Mouse (Mus musculus) neural tube, embryonic 13.5 days (tissue): ENCODE data around the gene Pitpnm3. TPM values are rescaled to one million over a fixed set of nuclear protein-coding genes. Genes with fewer than 3 reads are reported as not detected.
"Not testable (repeated sequence)": the region's sequence is repeated elsewhere in the genome, so short reads cannot be mapped to it uniquely, and the experiment has no call there.

Experiments
- ATAC-seq: fragments of 200-750 bp; cut with Nextera tagmentation; 2 replicates; pipeline ENCODE4 v1.8.0; 2017; ENCODE audit warnings: low read depth, mild to moderate bottlenecking, moderate TSS enrichment, moderate library complexity
- H3K27ac ChIP-seq: fragments of 300-500 bp; sonication (generic); replicated peaks from 2 replicates; pipeline ENCODE4 v1.5.1; 2015; ENCODE audit warnings: moderate library complexity, mild to moderate bottlenecking, inconsistent platforms
- H3K27me3 ChIP-seq: fragments of 300-500 bp; sonication (generic); 2 replicates; pipeline ENCODE4 v1.6.1; 2015; ENCODE audit warnings: mild to moderate bottlenecking, inconsistent platforms
- H3K36me3 ChIP-seq: fragments of 300-500 bp; sonication (generic); 2 replicates; pipeline ENCODE4 v1.6.1; 2015; ENCODE audit warnings: mild to moderate bottlenecking, inconsistent platforms
- H3K4me1 ChIP-seq: fragments of 300-500 bp; sonication (generic); replicated peaks from 2 replicates; pipeline ENCODE4 v1.6.1; 2015; ENCODE audit warnings: inconsistent platforms
- H3K4me2 ChIP-seq: fragments of 300-500 bp; sonication (generic); 2 replicates; pipeline ENCODE4 v1.6.1; 2015; ENCODE audit warnings: inconsistent platforms, mild to moderate bottlenecking, moderate library complexity
- H3K4me3 ChIP-seq: fragments of 300-500 bp; sonication (generic); 2 replicates; pipeline ENCODE4 v1.5.1; 2015; ENCODE audit warnings: mild to moderate bottlenecking, inconsistent platforms
- H3K9ac ChIP-seq: fragments of 300-500 bp; sonication (generic); 2 replicates; pipeline ENCODE4 v1.6.1; 2015; ENCODE audit warnings: moderate library complexity, mild to moderate bottlenecking, inconsistent platforms
- H3K9me3 ChIP-seq: fragments of 300-500 bp; sonication (generic); 2 replicates; pipeline ENCODE4 v1.6.1; 2016; ENCODE audit warnings: inconsistent platforms
- WGBS: fragments of 180-500 bp; shearing (Covaris S2); methylation state at CpG from one replicate; pipeline ENCODE4 v1.1.7; 2015; 5-methylcytosine and 5-hydroxymethylcytosine counted together
- polyA plus RNA-seq: library from polyadenylated mRNA; unstranded; fragments of >200 nt; fragmentation: Nextera tagmentation; extraction: Ambion mirVana; gene quantifications from 2 replicates; pipeline ENCODE4 v1.2.1, GENCODE M21; 2015

The Pitpnm3 gene
- polyA plus RNA-seq: 1.8 and 2.1 TPM in 2 replicates

DNA sequence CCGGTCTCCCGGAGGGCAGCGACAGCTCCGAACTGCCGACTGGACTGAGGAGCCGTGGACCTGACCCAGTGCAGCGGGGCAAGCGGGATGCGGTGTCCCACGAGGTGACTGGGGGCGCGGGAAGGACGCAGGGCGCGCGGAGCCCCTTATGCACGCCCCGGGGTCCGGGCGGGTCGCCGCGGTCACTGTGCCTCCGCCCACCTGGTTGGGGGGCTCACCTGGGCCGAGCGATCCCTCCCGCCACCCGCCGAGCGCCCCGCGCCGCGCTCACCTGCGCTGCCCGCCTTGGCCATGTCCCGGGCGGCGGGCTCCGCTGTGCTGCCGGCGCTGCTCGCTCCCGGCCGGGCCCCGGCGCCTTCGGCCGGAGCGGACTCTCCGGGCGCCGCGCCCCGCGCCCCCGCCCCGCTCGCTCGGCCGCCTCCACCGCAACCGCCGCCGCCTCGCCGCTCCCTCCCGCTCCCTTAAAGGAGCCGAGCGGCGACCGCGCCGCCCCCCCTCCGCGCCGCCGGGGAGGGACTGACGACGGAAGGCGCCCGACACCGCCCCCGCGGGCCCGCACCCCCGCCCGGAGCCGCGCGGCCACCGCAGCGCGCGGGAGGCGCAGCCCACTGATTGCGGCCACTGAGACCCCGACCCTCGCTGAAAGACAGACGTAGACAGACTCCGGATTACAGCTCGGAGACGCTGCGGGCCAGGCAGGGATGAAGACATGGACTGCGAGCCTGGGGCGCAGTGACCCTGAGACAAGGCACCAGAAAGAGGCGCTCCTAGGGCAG lies at the start of gene Pitpnm3:
Pitpnm3 (minus strand) TSS at position 396 of the 776 bp plus-strand sequence.
- ATAC-seq: peak; percentile 32
- WGBS: under 1% methylated on average over 94 of the region's 107 CpGs
- H3K4me1 ChIP-seq: peaks cover 36% of the 10 kb centered on the region
- H3K9me3 ChIP-seq: no peaks in the 10 kb centered on the region
- peak within 1 kb of the TSS; percentile 62 for H3K4me3 ChIP-seq
- H3K27ac ChIP-seq: 0 out of 2 replicates have a peak within 1 kb of the TSS, but pooled peaks have one; percentile 0
- peak within 1 kb of the TSS; percentile 83 for H3K9ac ChIP-seq
- H3K27me3 ChIP-seq: peaks cover 75% of the 10 kb centered on the region
- peak within 1 kb of the TSS; percentile 89 for H3K4me2 ChIP-seq
- no peaks in the 10 kb centered on the region for H3K36me3 ChIP-seq

DNA sequence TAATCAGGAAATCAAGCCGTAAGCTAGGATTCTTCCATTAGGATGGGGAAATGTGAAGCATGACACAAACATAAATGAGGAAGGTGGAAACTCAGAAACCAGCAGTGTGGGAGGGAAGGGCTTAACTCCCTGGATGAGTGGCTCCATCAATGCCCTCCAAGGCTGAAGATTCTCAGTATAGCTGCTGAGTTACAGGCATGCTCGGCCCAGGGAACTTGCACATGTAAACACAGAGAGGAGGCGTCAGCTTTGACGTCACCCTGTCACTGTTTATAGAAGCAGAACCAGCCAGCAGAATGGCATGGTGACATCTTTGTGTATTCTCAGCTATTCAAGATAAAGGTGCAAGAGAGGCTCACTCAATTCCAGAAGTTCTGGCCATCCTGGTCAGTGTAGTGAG lies 48.7 kb upstream of the Pitpnm3 start:
- Histone ChIP-seq H3K27ac (no peak overlapping the region), H3K27me3 (no peaks in the 10 kb centered on the region), H3K36me3 (peaks cover 65% of the 10 kb centered on the region), H3K4me2 (no peak overlapping the region), H3K9ac (no peak overlapping the region), H3K4me3 (no peak overlapping the region), H3K9me3 (no peaks in the 10 kb centered on the region), H3K4me1 (no peaks in the 10 kb centered on the region)
- 88% methylated on average over 4 of the region's 4 CpGs for WGBS
- ATAC-seq: no peak

DNA sequence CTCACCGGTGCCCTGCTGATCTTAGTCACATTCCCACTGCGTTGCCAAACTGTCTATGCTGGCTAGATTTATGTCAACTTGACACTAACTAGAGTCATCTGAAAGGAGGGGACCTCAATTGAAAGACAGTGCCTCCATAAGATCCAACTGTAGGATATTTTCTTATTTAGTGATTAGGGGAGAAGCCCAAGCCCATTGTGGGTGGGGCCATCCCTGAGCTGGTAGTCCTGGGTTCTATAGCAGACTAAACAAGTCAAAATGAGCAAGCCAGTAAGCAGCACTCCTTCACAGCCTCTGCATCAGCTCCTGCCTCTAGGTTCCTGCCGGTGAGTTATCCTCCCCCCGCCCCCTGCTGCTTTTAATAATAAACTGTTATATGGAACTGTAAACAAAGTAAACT lies 45.6 kb upstream of the Pitpnm3 start:
- Histone ChIP-seq H3K36me3 (peaks cover 63% of the 10 kb centered on the region), H3K9me3 (no peaks in the 10 kb centered on the region), H3K4me3 (no peak overlapping the region), H3K4me1 (peaks cover 11% of the 10 kb centered on the region), H3K27ac (no peak overlapping the region), H3K4me2 (no peak overlapping the region), H3K27me3 (no peaks in the 10 kb centered on the region), H3K9ac (no peak overlapping the region)
- ATAC-seq: no peak
- WGBS: 81% methylated on average over 4 of the region's 4 CpGs

DNA sequence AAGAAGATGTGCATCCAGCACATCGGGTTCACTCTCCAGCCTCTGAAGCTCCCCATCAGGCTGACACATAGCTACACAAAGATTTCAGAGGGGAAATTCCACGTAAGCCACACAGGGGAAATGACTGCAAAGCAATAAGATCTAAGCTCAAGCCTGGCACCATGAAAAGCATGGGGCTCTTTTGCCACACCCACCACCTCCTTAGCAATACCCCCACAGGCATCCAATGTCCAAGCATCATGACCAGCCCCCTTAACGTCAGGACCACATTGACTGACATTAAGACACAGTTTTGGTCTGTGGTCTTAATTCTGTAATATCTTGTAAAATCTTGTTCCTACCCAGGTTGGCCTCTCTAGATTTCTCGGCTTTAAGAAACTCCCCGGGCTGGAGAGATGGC lies 45.0 kb upstream of the Pitpnm3 start:
- WGBS: 88% methylated on average over 5 of the region's 5 CpGs
- peaks cover 64% of the 10 kb centered on the region for H3K36me3 ChIP-seq

DNA sequence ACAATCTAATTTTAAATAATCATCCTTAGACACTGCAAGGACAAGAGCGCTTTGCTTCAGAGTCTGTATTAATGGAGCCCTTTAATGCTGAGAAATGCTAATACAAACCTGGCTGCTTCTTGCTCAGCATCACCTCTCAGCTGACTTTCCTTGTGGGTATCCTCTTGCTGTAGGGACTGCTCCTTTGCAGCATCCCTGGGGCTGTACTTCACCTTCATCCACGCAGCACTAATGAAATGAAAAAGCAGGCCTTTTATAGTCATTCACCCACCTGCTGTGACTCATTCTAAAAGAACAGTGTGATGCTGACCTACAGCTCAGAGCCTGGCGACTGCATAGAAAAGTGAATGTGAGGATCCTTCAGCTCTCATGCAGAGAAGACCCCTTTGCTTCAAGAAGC lies 41.0 kb upstream of the Pitpnm3 start:
- ATAC-seq: no peak
- Histone ChIP-seq H3K4me2 (no peak overlapping the region), H3K4me3 (no peak overlapping the region), H3K9me3 (no peaks in the 10 kb centered on the region), H3K4me1 (peaks cover 11% of the 10 kb centered on the region), H3K36me3 (peaks cover 83% of the 10 kb centered on the region), H3K27ac (no peak overlapping the region), H3K27me3 (no peaks in the 10 kb centered on the region), H3K9ac (no peak overlapping the region)
- 30% methylated on average over 3 of the region's 3 CpGs for WGBS

More for the DNA sequence above, 45.0 kb upstream of the Pitpnm3 start:
- Histone ChIP-seq H3K27me3 (no peaks in the 10 kb centered on the region), H3K4me3 (no peak overlapping the region), H3K27ac (no peak overlapping the region), H3K4me1 (peaks cover 11% of the 10 kb centered on the region), H3K9me3 (no peaks in the 10 kb centered on the region), H3K9ac (no peak overlapping the region), H3K4me2 (no peak overlapping the region)
- ATAC-seq: no peak

DNA sequence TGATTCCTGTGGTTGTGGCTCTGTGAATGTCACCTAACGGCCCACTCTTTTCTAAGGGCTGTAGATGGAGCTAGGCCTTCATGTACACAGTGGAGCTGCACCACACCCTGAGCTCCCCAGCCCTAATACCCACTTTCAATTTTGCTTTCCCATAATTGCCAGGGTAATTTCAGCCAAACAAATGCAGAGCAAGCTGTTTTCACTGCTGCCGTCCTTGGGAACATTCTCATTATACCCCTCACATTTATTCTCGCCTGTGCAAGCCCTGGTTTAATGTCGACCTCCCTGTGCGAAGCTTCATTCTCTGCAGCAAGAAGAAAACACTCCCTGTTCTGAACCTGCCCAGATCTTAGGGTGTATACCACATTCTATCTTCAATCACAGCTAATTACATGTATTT lies 40.4 kb upstream of the Pitpnm3 start:
- H3K36me3 ChIP-seq: peaks cover 77% of the 10 kb centered on the region
- 59% methylated on average over 5 of the region's 5 CpGs for WGBS
- H3K4me2 ChIP-seq: no peak overlapping the region
- H3K27me3 ChIP-seq: no peaks in the 10 kb centered on the region
- no peak for ATAC-seq
- H3K9me3 ChIP-seq: no peaks in the 10 kb centered on the region
- peaks cover 11% of the 10 kb centered on the region for H3K4me1 ChIP-seq
- H3K9ac ChIP-seq: no peak overlapping the region
- no peak overlapping the region for H3K27ac ChIP-seq
- no peak overlapping the region for H3K4me3 ChIP-seq

DNA sequence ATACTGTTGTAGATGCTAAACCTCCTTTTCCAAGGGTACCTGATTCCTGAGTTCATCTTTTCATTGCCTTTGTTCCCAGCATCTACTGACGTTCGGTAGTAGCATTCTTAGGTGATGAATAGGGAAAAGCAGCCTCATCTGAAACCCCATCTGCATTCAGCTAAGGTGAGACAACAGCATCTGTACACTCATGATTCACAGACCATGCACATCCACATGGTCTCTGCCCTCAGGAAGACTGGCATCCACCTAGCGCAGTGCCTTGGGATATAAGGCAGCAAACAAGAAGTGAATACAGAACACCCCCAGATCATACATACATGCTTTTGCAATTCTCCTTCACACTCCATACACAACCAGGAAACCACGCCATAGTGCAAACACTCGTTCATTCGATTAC lies 39.1 kb upstream of the Pitpnm3 start:
- peaks cover 77% of the 10 kb centered on the region for H3K36me3 ChIP-seq
- no peak overlapping the region for H3K4me2 ChIP-seq
- no peak for ATAC-seq
- WGBS: 94% methylated on average over 6 of the region's 6 CpGs
- no peak overlapping the region for H3K27ac ChIP-seq
- no peaks in the 10 kb centered on the region for H3K9me3 ChIP-seq
- no peak overlapping the region for H3K9ac ChIP-seq
- no peak overlapping the region for H3K4me3 ChIP-seq
- peaks cover 11% of the 10 kb centered on the region for H3K4me1 ChIP-seq
- no peaks in the 10 kb centered on the region for H3K27me3 ChIP-seq

DNA sequence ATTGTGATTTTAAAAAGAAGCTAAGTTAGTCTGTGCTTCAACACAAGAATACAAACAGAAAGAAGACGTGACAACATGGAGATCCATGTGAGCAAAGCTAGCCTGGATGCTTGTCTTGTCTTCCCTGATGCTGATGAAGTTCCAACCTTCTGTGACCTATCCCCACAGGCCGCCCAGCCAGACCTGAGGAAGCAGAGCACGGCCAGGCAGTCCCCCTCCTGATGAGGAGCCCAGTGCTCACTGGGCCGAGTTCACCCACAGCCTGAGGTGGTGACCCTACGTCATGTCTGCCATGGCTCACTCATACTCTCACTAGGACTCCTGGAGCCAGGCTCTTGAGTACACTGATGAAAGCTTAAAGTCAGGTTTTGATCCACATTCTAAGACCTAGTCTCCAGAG lies 37.9 kb upstream of the Pitpnm3 start:
- H3K9ac ChIP-seq: no peak overlapping the region
- H3K4me1 ChIP-seq: peaks cover 11% of the 10 kb centered on the region
- H3K36me3 ChIP-seq: peaks cover 82% of the 10 kb centered on the region
- H3K4me3 ChIP-seq: no peak overlapping the region
- 87% methylated on average over 5 of the region's 5 CpGs for WGBS
- H3K27ac ChIP-seq: no peak overlapping the region
- no peak overlapping the region for H3K4me2 ChIP-seq
- no peak for ATAC-seq
- H3K9me3 ChIP-seq: no peaks in the 10 kb centered on the region
- H3K27me3 ChIP-seq: no peaks in the 10 kb centered on the region

DNA sequence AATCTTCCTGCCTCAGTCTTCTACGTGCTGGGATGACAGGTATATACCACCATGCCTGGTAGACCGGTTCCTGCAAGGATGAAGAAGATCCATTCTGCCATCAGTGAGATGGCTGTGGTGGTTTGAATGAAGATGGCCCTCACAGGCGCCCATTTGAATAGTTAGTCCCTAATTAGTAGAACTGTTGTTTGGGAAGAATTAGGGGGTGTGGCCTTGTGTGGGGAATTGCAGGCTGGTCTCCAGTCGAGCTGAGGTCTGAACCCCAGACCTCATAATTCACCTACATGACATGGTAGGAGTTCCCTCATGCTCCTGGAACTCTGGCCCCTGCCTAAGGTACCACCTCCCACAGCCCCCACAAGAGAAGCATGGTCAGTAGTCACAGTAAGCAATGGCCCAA lies 36.3 kb upstream of the Pitpnm3 start:
- not testable (repeated sequence) for H3K27ac ChIP-seq, H3K4me2 ChIP-seq, H3K9ac ChIP-seq, H3K4me1 ChIP-seq, ATAC-seq, H3K4me3 ChIP-seq, H3K27me3 ChIP-seq, H3K9me3 ChIP-seq
- peaks cover 83% of the 10 kb centered on the region for H3K36me3 ChIP-seq
- WGBS: 37% methylated on average over 4 of the region's 4 CpGs

DNA sequence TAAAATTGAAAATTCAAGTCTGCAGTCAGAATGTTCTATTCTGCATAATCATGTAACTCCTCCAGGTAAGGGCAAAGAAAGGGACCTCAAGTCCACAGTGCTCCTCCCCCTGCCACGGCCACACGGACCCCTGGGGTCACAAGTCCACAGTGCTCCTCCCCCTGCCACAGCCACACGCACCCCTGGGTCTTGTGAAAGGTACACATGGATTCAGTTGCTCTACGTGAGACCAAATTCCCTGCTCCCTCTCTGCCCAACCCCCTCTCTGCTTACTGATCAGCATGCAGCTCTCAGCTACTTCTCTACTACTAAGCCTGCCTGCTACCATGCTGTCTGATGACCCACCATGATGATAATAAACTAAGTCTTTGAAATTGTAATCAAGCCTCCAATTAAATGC lies 34.3 kb upstream of the Pitpnm3 start:
- Histone ChIP-seq H3K9me3 (no peaks in the 10 kb centered on the region), H3K4me3 (no peak overlapping the region), H3K36me3 (peaks cover 85% of the 10 kb centered on the region), H3K4me1 (no peaks in the 10 kb centered on the region), H3K4me2 (no peak overlapping the region), H3K27ac (no peak overlapping the region), H3K27me3 (no peaks in the 10 kb centered on the region), H3K9ac (no peak overlapping the region)
- no peak for ATAC-seq
- 92% methylated on average over 4 of the region's 4 CpGs for WGBS

DNA sequence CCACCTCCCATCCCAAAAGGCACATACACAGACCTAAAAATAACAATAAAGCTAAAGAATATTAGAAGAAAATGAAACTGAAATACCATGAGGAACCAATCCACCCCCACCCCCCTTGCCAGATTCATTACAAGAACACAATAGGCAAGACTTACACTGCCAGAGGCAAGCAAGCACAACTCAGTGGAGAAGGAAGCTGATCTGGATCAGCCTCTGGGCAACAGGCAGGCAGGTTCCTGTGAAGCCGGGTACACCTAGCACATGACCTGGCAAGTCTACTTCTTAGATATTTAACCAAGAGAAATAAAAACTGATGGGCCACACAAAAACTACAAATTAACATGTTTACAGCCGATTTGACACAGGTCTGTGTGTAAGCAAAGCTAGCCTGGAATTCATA lies 27.6 kb upstream of the Pitpnm3 start:
- Histone ChIP-seq H3K9me3 (no peaks in the 10 kb centered on the region), H3K4me2 (no peak overlapping the region), H3K27me3 (no peaks in the 10 kb centered on the region), H3K9ac (no peak overlapping the region), H3K4me3 (no peak overlapping the region), H3K36me3 (peaks cover 85% of the 10 kb centered on the region), H3K4me1 (no peaks in the 10 kb centered on the region), H3K27ac (no peak overlapping the region)
- 90% methylated on average over 2 of the region's 2 CpGs for WGBS
- ATAC-seq: no peak

DNA sequence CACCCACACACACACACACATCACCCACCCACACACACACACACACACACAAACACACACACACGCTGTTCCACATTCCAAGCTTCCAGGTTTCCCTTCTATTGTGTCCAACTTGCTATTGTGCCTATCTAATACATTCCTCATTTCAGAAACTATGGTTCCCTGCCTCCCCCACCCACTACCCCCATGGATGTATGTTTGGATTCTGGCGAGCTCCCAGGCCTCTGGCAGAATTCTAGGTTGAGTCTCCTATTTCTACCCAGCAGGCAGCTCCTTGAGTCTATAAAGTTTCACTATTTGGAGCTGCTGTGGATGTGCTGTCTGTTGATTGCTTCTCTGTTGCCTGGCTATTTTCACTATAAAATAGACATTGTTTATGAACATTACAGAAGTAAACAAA lies 21.0 kb upstream of the Pitpnm3 start:
- H3K9ac ChIP-seq: no peak overlapping the region
- H3K4me2 ChIP-seq: no peak overlapping the region
- no peaks in the 10 kb centered on the region for H3K27me3 ChIP-seq
- 84% methylated on average over 2 of the region's 2 CpGs for WGBS
- no peak for ATAC-seq
- no peak overlapping the region for H3K27ac ChIP-seq
- H3K4me1 ChIP-seq: peaks cover 4% of the 10 kb centered on the region; the same call in 1 of the 2 replicates
- H3K36me3 ChIP-seq: peaks cover 75% of the 10 kb centered on the region
- H3K4me3 ChIP-seq: no peak overlapping the region
- H3K9me3 ChIP-seq: no peaks in the 10 kb centered on the region

DNA sequence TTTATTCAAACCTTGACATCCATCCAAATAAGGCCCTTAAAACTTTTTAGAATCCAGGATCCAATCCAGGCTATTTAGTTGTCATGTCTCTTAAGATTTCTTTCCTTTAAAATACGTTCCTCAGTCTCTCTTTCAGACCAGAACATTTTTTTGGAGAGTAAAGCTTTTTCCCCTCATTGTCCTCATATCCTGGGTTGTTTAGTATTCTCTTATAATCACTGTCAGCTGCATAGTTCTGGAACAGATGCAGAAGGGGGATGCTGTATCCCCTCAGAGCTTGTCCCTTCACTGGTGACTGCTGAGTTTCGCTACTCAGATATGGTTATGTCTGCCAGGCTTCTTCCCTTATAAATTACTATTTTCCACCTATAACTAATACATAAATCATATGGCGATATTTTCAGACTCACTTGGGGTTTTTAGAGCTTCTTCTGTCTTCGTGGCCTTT lies 20.4 kb upstream of the Pitpnm3 start:
- no peaks in the 10 kb centered on the region for H3K27me3 ChIP-seq
- no peak overlapping the region for H3K9ac ChIP-seq
- H3K36me3 ChIP-seq: peaks cover 69% of the 10 kb centered on the region
- no peak overlapping the region for H3K4me3 ChIP-seq
- H3K4me1 ChIP-seq: peaks cover 4% of the 10 kb centered on the region; the same call in 1 of the 2 replicates
- 87% methylated on average over 4 of the region's 4 CpGs for WGBS
- H3K9me3 ChIP-seq: no peaks in the 10 kb centered on the region
- no peak for ATAC-seq
- no peak overlapping the region for H3K4me2 ChIP-seq
- no peak overlapping the region for H3K27ac ChIP-seq
